Mouse (Mus musculus): ENCODE results near the gene Neurl3. TPM values are rescaled to one million over a fixed set of nuclear protein-coding genes. Genes with fewer than 3 reads are reported as not detected.
A peak's percentile ranks its signal among the peaks of the same experiment; 100 is the strongest.

The Neurl3 gene
- polyA plus RNA-seq, 1 experiment from 2014 or later = 4.4 TPM

GRCm38 (mm10) chr1:36266293-36266692, 8.2 kb downstream of the Neurl3 start:
- WGBS (ENCODE audit: insufficient replicate concordance) = 63% methylated on average over 6 of the region's 6 CpGs
- no peak overlapping the region for H3K4me2 ChIP-seq (ENCODE audit: low read depth, low read length)
- no peaks in the 10 kb centered on the region for H3K36me3 ChIP-seq (replicated peaks; ENCODE audit: insufficient read depth, low read length)
- DNase-seq = no peak
- TF ChIP-seq CTCF (IDR thresholded peaks at IDR 0.05; ENCODE audit: low read depth) (no peak), EP300 (IDR thresholded peaks at IDR 0.05; ENCODE audit: low read depth) (no peak)
- peaks cover 20% of the 10 kb centered on the region for H3K4me1 ChIP-seq (ENCODE audit: insufficient read depth)
- no peak overlapping the region for H3K4me3 ChIP-seq (ENCODE audit: low read depth, low read length)
- no peaks in the 10 kb centered on the region for H3K27me3 ChIP-seq (ENCODE audit: insufficient read depth, low read length)
- no peaks in the 10 kb centered on the region for H3K9me3 ChIP-seq (ENCODE audit: low read length)
- no peak overlapping the region for H3K27ac ChIP-seq (ENCODE audit: low read depth)
- H3K9ac ChIP-seq (replicated peaks) = no peak overlapping the region
- ATAC-seq = no peak

DNA sequence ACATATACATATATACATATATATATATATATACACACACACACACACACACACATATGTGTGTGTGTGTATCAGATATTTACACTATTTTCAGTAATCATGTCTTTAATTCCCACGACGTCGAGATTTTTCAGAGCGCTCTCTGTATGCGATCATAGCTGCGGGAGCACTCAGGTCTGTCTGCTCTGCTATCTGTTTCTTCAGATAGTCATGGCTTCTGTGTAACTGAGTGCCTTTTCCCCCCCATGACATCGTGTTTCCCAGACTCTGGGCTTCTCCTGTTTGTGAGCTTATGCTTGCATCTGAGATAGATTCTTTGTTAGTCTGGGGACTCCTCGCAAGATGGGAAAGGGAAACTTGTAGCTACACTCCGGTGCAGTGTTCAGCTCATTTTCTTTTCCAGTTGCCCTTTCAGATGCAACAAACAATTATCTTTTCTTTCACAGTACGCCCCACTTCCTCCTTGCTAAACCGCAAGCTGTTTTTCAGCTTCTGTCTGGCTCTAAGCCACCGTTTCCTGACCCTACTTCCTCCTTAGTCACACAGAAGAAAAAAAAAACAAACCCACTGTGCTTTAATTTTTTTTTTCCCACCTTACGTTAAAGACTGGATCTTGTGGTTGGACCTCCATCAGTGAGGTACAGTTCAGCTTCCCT, 10.5 kb downstream of the Neurl3 start:
- Histone ChIP-seq H3K9me3 (ENCODE audit: low read length) (0 out of 2 replicates have a peak, but pooled peaks cover 2% of the 10 kb centered on the region), H3K4me1 (ENCODE audit: insufficient read depth) (peaks cover 10% of the 10 kb centered on the region), H3K4me2 (ENCODE audit: low read depth, low read length) (peak overlapping the region; percentile 65), H3K9ac (replicated peaks) (peak overlapping the region; percentile 53; the same call in 1 of the 2 replicates), H3K27me3 (ENCODE audit: insufficient read depth, low read length) (no peaks in the 10 kb centered on the region), H3K4me3 (ENCODE audit: low read depth, low read length) (peak overlapping the region; percentile 29; the same call in 1 of the 2 replicates), H3K36me3 (replicated peaks; ENCODE audit: insufficient read depth, low read length) (no peaks in the 10 kb centered on the region), H3K27ac (ENCODE audit: low read depth) (peak overlapping the region; percentile 93)
- ATAC-seq = peak; percentile 55
- peak; percentile 56 for DNase-seq
- TF ChIP-seq CTCF (IDR thresholded peaks at IDR 0.05; ENCODE audit: low read depth) = no peak
- peak; percentile 79 for TF ChIP-seq EP300 (IDR thresholded peaks at IDR 0.05; ENCODE audit: low read depth)
- WGBS (ENCODE audit: insufficient replicate concordance) = 16% methylated on average over 13 of the region's 13 CpGs

DNA sequence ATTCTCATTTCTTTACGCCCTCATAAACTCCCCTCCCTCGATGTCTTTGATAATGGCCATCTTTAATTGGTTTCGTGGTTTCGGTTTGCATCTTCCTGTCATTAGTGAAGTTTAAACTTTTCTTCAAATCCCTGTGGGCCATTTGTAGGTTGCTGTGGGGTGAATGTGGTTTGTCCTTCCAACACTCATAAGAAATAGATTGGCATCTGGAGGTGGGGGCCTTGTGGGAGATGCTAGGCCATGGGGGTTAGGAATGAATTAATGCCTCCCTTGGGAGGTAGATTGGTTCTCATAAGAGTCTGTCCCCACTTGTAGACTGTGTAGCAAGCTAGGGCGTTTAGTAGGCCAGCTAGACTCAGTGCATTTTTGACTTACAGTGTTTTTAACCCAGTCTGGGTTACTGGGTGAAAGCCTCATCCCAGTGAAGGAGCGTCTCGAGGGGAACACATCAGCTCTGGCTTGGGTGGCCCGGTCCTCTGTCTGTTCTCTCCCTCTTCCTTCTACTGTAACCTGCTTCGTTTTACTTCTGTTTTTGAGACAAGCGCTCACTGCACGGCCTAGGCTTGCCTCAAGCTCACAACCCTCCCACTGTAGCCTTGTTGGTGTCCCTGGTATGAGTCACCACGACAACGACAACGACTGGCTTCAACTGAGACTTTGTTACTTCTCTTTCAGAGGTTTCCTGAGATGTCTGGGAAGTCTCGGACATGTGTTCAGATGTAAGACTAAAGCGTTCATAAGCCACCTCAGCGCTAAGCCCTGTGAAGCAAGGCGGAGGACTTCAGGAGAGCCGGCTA, 12.6 kb downstream of the Neurl3 start:
- Histone ChIP-seq H3K9me3 (ENCODE audit: low read length) (0 out of 2 replicates have a peak, but pooled peaks cover 2% of the 10 kb centered on the region), H3K27ac (ENCODE audit: low read depth) (peak overlapping the region; percentile 55; the same call in 1 of the 2 replicates), H3K4me2 (ENCODE audit: low read depth, low read length) (peak overlapping the region; percentile 33; the same call in 1 of the 2 replicates), H3K4me1 (ENCODE audit: insufficient read depth) (peaks cover 10% of the 10 kb centered on the region), H3K4me3 (ENCODE audit: low read depth, low read length) (no peak overlapping the region), H3K36me3 (replicated peaks; ENCODE audit: insufficient read depth, low read length) (no peaks in the 10 kb centered on the region), H3K9ac (replicated peaks) (no peak overlapping the region), H3K27me3 (ENCODE audit: insufficient read depth, low read length) (no peaks in the 10 kb centered on the region)
- TF ChIP-seq EP300 (IDR thresholded peaks at IDR 0.05; ENCODE audit: low read depth) = no peak
- no peak for TF ChIP-seq CTCF (IDR thresholded peaks at IDR 0.05; ENCODE audit: low read depth)
- ATAC-seq (peak; percentile 57), DNase-seq (no peak)
- 46% methylated on average over 19 of the region's 19 CpGs for WGBS (ENCODE audit: insufficient replicate concordance)

DNA sequence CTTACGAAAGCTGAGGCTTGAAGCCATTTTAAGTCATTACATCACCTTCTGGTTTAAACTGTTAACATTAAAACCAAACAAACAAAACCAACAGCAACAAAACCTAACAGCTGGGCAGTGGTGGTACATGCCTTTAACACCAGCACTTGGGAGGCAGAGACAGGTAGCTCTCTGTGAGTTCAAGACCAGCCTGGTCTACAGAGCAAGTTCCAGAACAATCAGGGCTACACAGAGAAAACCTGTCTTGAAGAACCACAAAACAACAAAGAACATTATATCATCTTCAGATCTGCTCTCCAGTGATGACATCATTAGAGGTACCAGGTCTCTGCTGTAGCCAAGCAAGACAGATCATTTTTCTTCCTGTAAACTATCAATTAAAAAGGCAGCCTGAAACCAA, 14.1 kb downstream of the Neurl3 start:
- no peaks in the 10 kb centered on the region for H3K27me3 ChIP-seq (ENCODE audit: insufficient read depth, low read length)
- ATAC-seq (no peak), DNase-seq (no peak)
- no peak overlapping the region for H3K4me2 ChIP-seq (ENCODE audit: low read depth, low read length)
- TF ChIP-seq EP300 (IDR thresholded peaks at IDR 0.05; ENCODE audit: low read depth) = no peak
- TF ChIP-seq CTCF (IDR thresholded peaks at IDR 0.05; ENCODE audit: low read depth) = no peak
- 70% methylated on average over 1 of the region's 1 CpGs for WGBS (ENCODE audit: insufficient replicate concordance)
- H3K36me3 ChIP-seq (replicated peaks; ENCODE audit: insufficient read depth, low read length) = no peaks in the 10 kb centered on the region
- peaks cover 7% of the 10 kb centered on the region; the same call in 1 of the 2 replicates for H3K9me3 ChIP-seq (ENCODE audit: low read length)
- H3K4me1 ChIP-seq (ENCODE audit: insufficient read depth) = peaks cover 9% of the 10 kb centered on the region
- no peak overlapping the region for H3K4me3 ChIP-seq (ENCODE audit: low read depth, low read length)
- H3K27ac ChIP-seq (ENCODE audit: low read depth) = no peak overlapping the region
- no peak overlapping the region for H3K9ac ChIP-seq (replicated peaks)

DNA sequence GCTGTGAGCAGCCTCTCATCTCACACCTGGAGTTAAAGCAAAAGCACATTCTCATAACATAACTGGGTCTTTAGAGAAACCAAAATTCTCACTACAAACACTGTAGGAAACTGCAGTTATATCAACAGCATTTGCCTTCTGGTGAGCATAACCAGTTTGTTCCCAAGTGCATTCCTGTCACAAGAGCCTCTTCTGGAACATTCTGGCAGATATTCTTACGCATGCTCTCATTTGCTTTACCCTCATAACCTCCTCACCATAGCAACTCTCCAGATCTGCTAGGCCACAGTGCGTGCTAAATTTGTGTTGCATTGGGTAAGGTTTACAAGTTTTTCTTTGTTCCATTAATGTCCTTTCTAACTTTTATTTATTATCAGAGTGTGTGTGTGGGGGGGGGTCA, 15.2 kb downstream of the Neurl3 start:
- 96% methylated on average over 2 of the region's 2 CpGs for WGBS (ENCODE audit: insufficient replicate concordance)
- no peaks in the 10 kb centered on the region for H3K27me3 ChIP-seq (ENCODE audit: insufficient read depth, low read length)
- DNase-seq (no peak), ATAC-seq (no peak)
- H3K4me1 ChIP-seq (ENCODE audit: insufficient read depth) = peaks cover 4% of the 10 kb centered on the region
- TF ChIP-seq EP300 (IDR thresholded peaks at IDR 0.05; ENCODE audit: low read depth) (no peak), CTCF (IDR thresholded peaks at IDR 0.05; ENCODE audit: low read depth) (no peak)
- H3K9ac ChIP-seq (replicated peaks) = no peak overlapping the region
- H3K4me3 ChIP-seq (ENCODE audit: low read depth, low read length) = no peak overlapping the region
- H3K36me3 ChIP-seq (replicated peaks; ENCODE audit: insufficient read depth, low read length) = no peaks in the 10 kb centered on the region
- H3K9me3 ChIP-seq (ENCODE audit: low read length) = peaks cover 7% of the 10 kb centered on the region; the same call in 1 of the 2 replicates
- H3K27ac ChIP-seq (ENCODE audit: low read depth) = no peak overlapping the region
- no peak overlapping the region for H3K4me2 ChIP-seq (ENCODE audit: low read depth, low read length)

GRCm38 (mm10) chr1:36258631-36259030, 15.8 kb downstream of the Neurl3 start:
- no peaks in the 10 kb centered on the region for H3K36me3 ChIP-seq (replicated peaks; ENCODE audit: insufficient read depth, low read length)
- 47% methylated on average over 2 of the region's 2 CpGs for WGBS (ENCODE audit: insufficient replicate concordance)
- H3K4me1 ChIP-seq (ENCODE audit: insufficient read depth) = peaks cover 4% of the 10 kb centered on the region
- peak; percentile 7 for DNase-seq
- H3K9me3 ChIP-seq (ENCODE audit: low read length) = peaks cover 7% of the 10 kb centered on the region; the same call in 1 of the 2 replicates
- no peak for ATAC-seq
- no peak overlapping the region for H3K4me3 ChIP-seq (ENCODE audit: low read depth, low read length)
- no peak overlapping the region for H3K4me2 ChIP-seq (ENCODE audit: low read depth, low read length)
- no peak overlapping the region for H3K27ac ChIP-seq (ENCODE audit: low read depth)
- TF ChIP-seq EP300 (IDR thresholded peaks at IDR 0.05; ENCODE audit: low read depth) (no peak), CTCF (IDR thresholded peaks at IDR 0.05; ENCODE audit: low read depth) (no peak)
- no peak overlapping the region for H3K9ac ChIP-seq (replicated peaks)
- H3K27me3 ChIP-seq (ENCODE audit: insufficient read depth, low read length) = no peaks in the 10 kb centered on the region

Data from liver, postnatal 0 days (tissue).